Mouse (Mus musculus): ENCODE results near the gene Mdfi. TPM values are rescaled to one million over a fixed set of nuclear protein-coding genes. Genes with fewer than 3 reads are reported as not detected.

The Mdfi gene
- polyA plus RNA-seq, 1 experiment from 2014 or later = 2.7 TPM

- peaks cover 11% of the 10 kb centered on the region for H3K4me1 ChIP-seq (ENCODE audit: control insufficient read depth, insufficient read depth, low read depth, low read length)
- no peaks in the 10 kb centered on the region; the same call in 1 of the 2 replicates for H3K9me3 ChIP-seq (ENCODE audit: control insufficient read depth, low read length)
Observed at GRCm38 (mm10) chr17:47767081-47767455, 67.4 kb downstream of the Mdfi start.

DNA sequence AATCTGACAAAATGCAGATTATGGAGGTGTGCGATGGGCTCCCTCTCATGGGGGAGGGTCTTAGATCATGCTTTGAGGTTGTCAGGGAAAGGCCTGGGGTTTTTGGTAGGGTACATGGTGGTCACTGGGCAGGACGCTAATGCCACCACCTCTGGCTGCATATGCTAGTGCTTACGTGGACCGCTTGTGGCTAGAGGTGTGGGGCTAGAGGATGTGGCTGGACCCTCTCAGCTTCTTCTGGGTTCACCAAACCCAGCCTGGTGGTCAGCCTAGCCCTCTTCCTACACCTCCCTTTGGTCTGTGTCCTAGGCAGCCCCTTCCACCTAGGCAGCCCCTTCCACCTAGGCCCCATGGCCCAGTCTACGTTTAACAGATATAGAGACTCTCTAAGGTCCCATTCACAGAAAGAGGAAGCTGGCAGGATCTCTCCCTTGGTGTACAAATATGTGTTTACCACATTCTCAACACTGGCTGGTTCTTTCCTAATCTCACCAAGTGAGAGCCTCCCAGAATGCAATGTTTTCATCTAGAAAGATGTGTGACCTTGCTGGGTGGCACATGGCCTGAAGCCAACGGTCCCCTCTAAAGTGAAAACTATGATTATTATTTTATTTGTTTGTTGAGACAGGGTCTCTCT, 68.0 kb downstream of the Mdfi start:
- Histone ChIP-seq H3K9me3 (ENCODE audit: control insufficient read depth, low read length) (no peaks in the 10 kb centered on the region), H3K9ac (ENCODE audit: low read depth, low read length) (no peak overlapping the region), H3K4me3 (ENCODE audit: low read length) (no peak overlapping the region), H3K36me3 (ENCODE audit: control insufficient read depth, insufficient read depth, low read length) (no peaks in the 10 kb centered on the region), H3K27ac (ENCODE audit: low read depth, low read length) (no peak overlapping the region), H3K27me3 (replicated peaks; ENCODE audit: control insufficient read depth, insufficient read depth, low read length) (no peaks in the 10 kb centered on the region), H3K4me2 (ENCODE audit: low read length) (no peak overlapping the region), H3K4me1 (ENCODE audit: control insufficient read depth, insufficient read depth, low read depth, low read length) (peaks cover 11% of the 10 kb centered on the region)
- WGBS = 86% methylated on average over 6 of the region's 6 CpGs
- no peak for ATAC-seq

More at GRCm38 (mm10) chr17:47767081-47767455, 67.4 kb downstream of the Mdfi start:
- no peak overlapping the region for H3K9ac ChIP-seq (ENCODE audit: low read depth, low read length)
- no peak for ATAC-seq
- H3K4me2 ChIP-seq (ENCODE audit: low read length) = no peak overlapping the region
- no peaks in the 10 kb centered on the region for H3K27me3 ChIP-seq (replicated peaks; ENCODE audit: control insufficient read depth, insufficient read depth, low read length)
- no peak overlapping the region for H3K4me3 ChIP-seq (ENCODE audit: low read length)
- 59% methylated on average over 2 of the region's 2 CpGs for WGBS
- no peaks in the 10 kb centered on the region for H3K36me3 ChIP-seq (ENCODE audit: control insufficient read depth, insufficient read depth, low read length)
- no peak overlapping the region for H3K27ac ChIP-seq (ENCODE audit: low read depth, low read length)

DNA sequence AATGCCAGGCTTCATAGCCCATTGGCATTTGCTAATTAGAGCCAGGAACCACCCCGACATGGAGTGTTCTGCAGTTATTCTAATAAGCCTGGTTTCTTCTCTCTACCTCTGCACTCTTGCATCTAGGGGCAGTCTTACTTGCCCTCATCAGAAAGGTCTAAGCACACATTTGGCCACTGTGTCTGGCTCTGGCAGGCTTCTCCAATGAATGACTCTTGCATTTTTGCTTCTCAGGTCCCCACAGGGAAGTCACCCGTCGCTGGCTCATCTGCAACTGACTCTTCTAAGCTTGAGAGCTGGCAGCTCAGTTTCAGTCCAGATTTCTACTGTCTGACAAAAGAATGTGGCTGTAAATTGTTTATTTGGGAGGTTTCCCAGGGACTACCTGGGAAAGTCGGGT, 68.5 kb downstream of the Mdfi start:
- no peaks in the 10 kb centered on the region for H3K27me3 ChIP-seq (replicated peaks; ENCODE audit: control insufficient read depth, insufficient read depth, low read length)
- no peak for ATAC-seq
- no peak overlapping the region for H3K4me2 ChIP-seq (ENCODE audit: low read length)
- no peak overlapping the region for H3K4me3 ChIP-seq (ENCODE audit: low read length)
- H3K4me1 ChIP-seq (ENCODE audit: control insufficient read depth, insufficient read depth, low read depth, low read length) = peaks cover 11% of the 10 kb centered on the region
- 80% methylated on average over 4 of the region's 4 CpGs for WGBS
- H3K36me3 ChIP-seq (ENCODE audit: control insufficient read depth, insufficient read depth, low read length) = no peaks in the 10 kb centered on the region
- no peak overlapping the region for H3K9ac ChIP-seq (ENCODE audit: low read depth, low read length)
- no peak overlapping the region for H3K27ac ChIP-seq (ENCODE audit: low read depth, low read length)
- H3K9me3 ChIP-seq (ENCODE audit: control insufficient read depth, low read length) = no peaks in the 10 kb centered on the region

Other genes with a start within 250 kb of the Mdfi start
- gene Bysl, start 223.2 kb downstream of the Mdfi start, polyA plus RNA-seq (2015; fragmentation: Nextera tagmentation; extraction: Ambion mirVana) = 35.5 and 37.8 TPM in 2 replicates
- 43.7 and 45.3 TPM in 2 replicates for gene Med20, start 223.1 kb downstream of the Mdfi start, polyA plus RNA-seq (2015; fragmentation: Nextera tagmentation; extraction: Ambion mirVana)
- gene Gm20517, start 223.1 kb downstream of the Mdfi start, polyA plus RNA-seq (2015; fragmentation: Nextera tagmentation; extraction: Ambion mirVana) = 1.7 and 1.9 TPM in 2 replicates
- 5.2 TPM in 2 replicates for gene Usp49, start 204.0 kb downstream of the Mdfi start, polyA plus RNA-seq (2015; fragmentation: Nextera tagmentation; extraction: Ambion mirVana)
- gene Tomm6, start 146.3 kb downstream of the Mdfi start, polyA plus RNA-seq (2015; fragmentation: Nextera tagmentation; extraction: Ambion mirVana) = 264 and 286 TPM in 2 replicates
- gene Frs3, start 145.7 kb downstream of the Mdfi start, polyA plus RNA-seq (2015; fragmentation: Nextera tagmentation; extraction: Ambion mirVana) = 55.7 and 58.1 TPM in 2 replicates
- 1.4 TPM in 2 replicates for gene Gm21981, start 140.2 kb downstream of the Mdfi start, polyA plus RNA-seq (2015; fragmentation: Nextera tagmentation; extraction: Ambion mirVana)
- gene Prickle4, start 140.0 kb downstream of the Mdfi start, polyA plus RNA-seq (2015; fragmentation: Nextera tagmentation; extraction: Ambion mirVana) = 0.72 and 1.6 TPM in 2 replicates
- gene Pgc, start 107.8 kb downstream of the Mdfi start, polyA plus RNA-seq (2015; fragmentation: Nextera tagmentation; extraction: Ambion mirVana) = 0.11 TPM in 1 of 2 replicates, not detected in the other
- 4.6 and 4.7 TPM in 2 replicates for gene Tfeb, start 97.7 kb downstream of the Mdfi start, polyA plus RNA-seq (2015; fragmentation: Nextera tagmentation; extraction: Ambion mirVana)
- gene Foxp4, start 90.0 kb upstream of the Mdfi start, polyA plus RNA-seq (2015; fragmentation: Nextera tagmentation; extraction: Ambion mirVana) = 27.4 and 31.8 TPM in 2 replicates
- not detected in 2 replicates for gene 1700122O11Rik, start 203.6 kb upstream of the Mdfi start, polyA plus RNA-seq (2015; fragmentation: Nextera tagmentation; extraction: Ambion mirVana)

Data from hindbrain, embryonic 16.5 days (tissue).